Mouse (Mus musculus): ENCODE results near the gene Camp. TPM values are rescaled to one million over a fixed set of nuclear protein-coding genes. Genes with fewer than 3 reads are reported as not detected.
A peak's percentile ranks its signal among the peaks of the same experiment; 100 is the strongest.

Gene Camp
- 0.74 and 1.5 TPM in 2 replicates for polyA plus RNA-seq (2015; fragmentation: Nextera tagmentation; extraction: Ambion mirVana)

DNA sequence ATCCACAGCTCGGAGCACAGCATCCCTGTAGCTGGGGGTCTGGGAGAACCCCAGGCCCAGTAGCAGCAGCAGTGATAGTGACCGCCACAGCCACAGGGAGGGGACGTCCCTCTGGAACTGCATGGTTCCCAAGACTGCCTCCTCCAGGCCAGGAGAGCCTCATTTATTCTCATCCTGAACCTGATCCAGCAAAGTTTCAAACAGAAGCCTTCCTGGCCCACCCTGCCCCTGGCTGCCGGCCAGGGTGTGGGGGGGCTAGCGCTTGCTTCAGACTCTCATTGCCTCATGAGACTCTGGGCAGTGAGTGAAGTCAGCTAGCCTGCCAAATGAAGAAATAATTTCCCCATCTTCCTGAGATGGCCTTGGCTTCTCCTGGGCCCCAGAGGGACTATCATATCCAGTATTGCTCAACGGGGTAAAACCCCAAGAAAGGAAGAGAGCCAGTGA, at the start of gene Camp:
Gene Camp, minus strand, starts transcription at position 306 of the 447 bp plus-strand sequence.
- no peak within 1 kb of the TSS for H3K4me2 ChIP-seq
- ATAC-seq (ENCODE audit: extremely low read depth, insufficient number of reproducible peaks, low FRiP score, low TSS enrichment): peak; percentile 54; the same call in 1 of the 2 replicates
- no peak within 1 kb of the TSS for H3K27ac ChIP-seq (replicated peaks)
- H3K36me3 ChIP-seq: peaks cover 12% of the 10 kb centered on the region
- no peak within 1 kb of the TSS for H3K9ac ChIP-seq
- no peaks in the 10 kb centered on the region for H3K27me3 ChIP-seq (replicated peaks)
- 48% methylated on average over 6 of the region's 6 CpGs for WGBS
- peaks cover 8% of the 10 kb centered on the region; the same call in 1 of the 2 replicates for H3K4me1 ChIP-seq
- no peak within 1 kb of the TSS for H3K4me3 ChIP-seq
- no peaks in the 10 kb centered on the region for H3K9me3 ChIP-seq

DNA sequence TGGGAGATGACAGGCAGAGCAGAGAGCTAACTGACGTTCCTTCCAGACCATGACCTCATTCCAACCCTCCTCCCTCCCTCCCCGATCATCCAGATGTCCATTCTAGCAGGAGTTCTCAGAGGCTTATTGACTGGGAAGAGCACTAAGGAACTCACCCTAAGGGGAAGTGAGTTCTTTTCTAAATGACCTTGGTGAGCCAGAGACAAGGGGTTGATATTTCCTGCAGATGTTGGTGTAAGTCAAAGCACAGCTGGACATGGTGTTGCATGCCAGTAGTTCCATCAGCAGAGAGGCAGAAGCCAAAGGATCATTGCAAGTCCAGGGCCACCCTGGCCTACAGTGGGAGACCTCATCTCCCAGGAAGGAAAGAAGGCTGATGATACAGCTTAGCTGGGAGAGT, 48.6 kb upstream of the Camp start:
- H3K4me2 ChIP-seq: no peak overlapping the region
- H3K27me3 ChIP-seq (replicated peaks): no peaks in the 10 kb centered on the region
- H3K4me1 ChIP-seq: peaks cover 28% of the 10 kb centered on the region
- ATAC-seq (ENCODE audit: extremely low read depth, insufficient number of reproducible peaks, low FRiP score, low TSS enrichment): no peak
- no peaks in the 10 kb centered on the region for H3K9me3 ChIP-seq
- no peak overlapping the region for H3K9ac ChIP-seq
- H3K36me3 ChIP-seq: peaks cover 25% of the 10 kb centered on the region
- H3K4me3 ChIP-seq: no peak overlapping the region
- no peak overlapping the region for H3K27ac ChIP-seq (replicated peaks)
- 30% methylated on average over 2 of the region's 2 CpGs for WGBS

DNA sequence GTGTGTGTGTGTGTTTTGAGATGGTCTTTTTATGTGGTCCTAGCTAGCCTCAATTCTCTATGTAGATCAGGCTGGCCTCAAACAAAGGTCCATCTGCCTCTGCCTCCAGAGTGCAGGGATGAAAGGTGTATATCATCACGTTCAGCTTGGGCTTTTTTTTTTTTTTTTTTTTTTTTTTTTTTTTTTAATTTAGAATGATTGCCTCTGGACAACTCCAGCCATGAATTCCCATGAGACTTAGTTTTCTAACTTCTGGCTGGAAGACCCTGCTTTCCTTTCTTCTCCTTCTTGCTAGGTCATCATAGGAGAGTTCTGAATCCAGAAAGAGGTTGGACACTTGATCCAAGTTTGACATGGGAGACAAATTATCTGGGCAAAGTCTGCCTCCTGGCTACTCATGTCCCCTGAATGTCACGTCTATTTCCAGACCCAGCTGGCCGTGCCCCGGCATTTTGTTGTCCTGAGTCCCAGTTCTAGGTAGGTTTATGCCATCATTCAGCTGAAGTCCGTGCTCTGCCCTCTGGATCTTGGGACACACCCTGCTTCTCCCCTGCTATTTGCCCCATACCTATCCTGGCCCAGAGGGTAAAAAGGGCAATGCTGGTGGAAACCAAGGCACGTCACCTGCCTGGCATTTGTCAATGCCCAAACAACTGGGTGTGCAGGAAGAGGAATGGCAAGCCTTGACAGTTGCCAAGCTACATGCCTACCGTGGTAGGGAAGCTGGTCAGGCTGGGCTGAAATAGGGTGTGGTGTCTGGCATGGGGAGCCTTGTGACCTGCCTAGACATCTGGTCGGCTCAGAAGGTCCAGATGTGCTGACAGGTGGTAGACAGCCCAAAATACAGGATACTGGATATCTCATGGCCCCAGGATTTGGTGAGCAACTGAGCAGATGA, 47.1 kb upstream of the Camp start:
- no peak overlapping the region for H3K4me3 ChIP-seq
- H3K9me3 ChIP-seq: no peaks in the 10 kb centered on the region
- H3K4me1 ChIP-seq: peaks cover 30% of the 10 kb centered on the region
- H3K4me2 ChIP-seq: no peak overlapping the region
- no peak overlapping the region for H3K9ac ChIP-seq
- no peak overlapping the region for H3K27ac ChIP-seq (replicated peaks)
- no peaks in the 10 kb centered on the region for H3K27me3 ChIP-seq (replicated peaks)
- 73% methylated on average over 8 of the region's 8 CpGs for WGBS
- H3K36me3 ChIP-seq: peaks cover 40% of the 10 kb centered on the region
- ATAC-seq (ENCODE audit: extremely low read depth, insufficient number of reproducible peaks, low FRiP score, low TSS enrichment): no peak

DNA sequence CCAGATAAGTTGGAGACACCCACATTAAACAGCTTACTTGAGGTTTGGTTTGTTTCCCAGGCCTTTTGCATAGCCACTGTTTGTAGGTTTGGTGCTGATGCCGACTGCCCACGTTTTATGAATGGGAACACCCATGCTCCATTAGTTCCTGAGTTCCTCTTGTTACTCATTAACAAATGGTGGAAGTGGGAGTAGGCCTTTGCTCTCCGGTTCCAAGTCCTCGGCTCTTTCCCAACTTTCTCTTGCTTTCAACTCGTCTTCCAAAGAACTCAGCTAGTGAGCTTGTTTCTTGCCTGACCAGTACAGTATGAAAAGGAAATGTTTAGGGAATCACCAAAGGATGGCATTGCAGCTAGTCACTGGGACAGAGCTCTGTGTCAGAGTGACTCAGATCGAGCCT, 46.2 kb upstream of the Camp start:
- peaks cover 30% of the 10 kb centered on the region for H3K4me1 ChIP-seq
- H3K9ac ChIP-seq: no peak overlapping the region
- peaks cover 49% of the 10 kb centered on the region for H3K36me3 ChIP-seq
- H3K4me3 ChIP-seq: no peak overlapping the region
- no peaks in the 10 kb centered on the region for H3K27me3 ChIP-seq (replicated peaks)
- no peaks in the 10 kb centered on the region for H3K9me3 ChIP-seq
- no peak overlapping the region for H3K27ac ChIP-seq (replicated peaks)
- H3K4me2 ChIP-seq: no peak overlapping the region
- no peak for ATAC-seq (ENCODE audit: extremely low read depth, insufficient number of reproducible peaks, low FRiP score, low TSS enrichment)
- WGBS: 87% methylated on average over 6 of the region's 6 CpGs

DNA sequence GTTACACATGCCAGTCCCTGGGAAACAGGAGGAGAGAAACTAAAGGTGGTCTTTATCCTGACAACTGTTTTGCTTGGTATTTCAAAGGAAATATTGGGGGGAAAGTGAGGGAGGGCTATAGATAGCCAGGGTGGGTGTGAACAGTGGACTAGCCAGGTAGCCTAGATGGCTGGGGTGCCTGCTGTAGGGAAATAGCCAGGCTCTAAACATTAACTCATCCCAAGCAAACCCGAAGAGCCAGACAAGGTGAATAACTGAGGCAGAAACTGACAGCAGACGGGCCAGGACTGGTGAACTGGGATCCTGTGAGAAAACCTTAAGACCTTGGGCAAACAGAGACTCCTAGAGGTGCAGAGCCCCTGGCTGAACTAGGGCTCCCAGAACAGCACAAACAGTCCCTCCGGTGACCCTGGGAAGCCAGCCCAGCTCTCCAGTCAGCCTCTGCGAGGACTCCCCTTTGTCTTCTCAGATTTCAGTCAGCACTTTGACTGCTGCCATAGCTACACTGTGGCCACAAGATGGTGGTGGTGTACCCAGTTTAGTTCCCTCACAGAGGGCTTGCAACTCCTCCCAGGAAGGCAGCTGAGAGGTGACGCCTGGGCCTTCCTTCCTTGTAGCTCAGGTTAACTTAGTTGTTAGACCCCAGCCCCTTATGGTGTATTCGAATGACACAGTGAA, 45.1 kb upstream of the Camp start:
- H3K4me3 ChIP-seq: no peak overlapping the region
- H3K4me2 ChIP-seq: no peak overlapping the region
- H3K27ac ChIP-seq (replicated peaks): peak overlapping the region; percentile 67
- H3K36me3 ChIP-seq: peaks cover 60% of the 10 kb centered on the region
- no peaks in the 10 kb centered on the region for H3K27me3 ChIP-seq (replicated peaks)
- H3K4me1 ChIP-seq: peaks cover 25% of the 10 kb centered on the region
- ATAC-seq (ENCODE audit: extremely low read depth, insufficient number of reproducible peaks, low FRiP score, low TSS enrichment): no peak
- peak overlapping the region; percentile 65 for H3K9ac ChIP-seq
- H3K9me3 ChIP-seq: no peaks in the 10 kb centered on the region
- WGBS: 29% methylated on average over 6 of the region's 6 CpGs

DNA sequence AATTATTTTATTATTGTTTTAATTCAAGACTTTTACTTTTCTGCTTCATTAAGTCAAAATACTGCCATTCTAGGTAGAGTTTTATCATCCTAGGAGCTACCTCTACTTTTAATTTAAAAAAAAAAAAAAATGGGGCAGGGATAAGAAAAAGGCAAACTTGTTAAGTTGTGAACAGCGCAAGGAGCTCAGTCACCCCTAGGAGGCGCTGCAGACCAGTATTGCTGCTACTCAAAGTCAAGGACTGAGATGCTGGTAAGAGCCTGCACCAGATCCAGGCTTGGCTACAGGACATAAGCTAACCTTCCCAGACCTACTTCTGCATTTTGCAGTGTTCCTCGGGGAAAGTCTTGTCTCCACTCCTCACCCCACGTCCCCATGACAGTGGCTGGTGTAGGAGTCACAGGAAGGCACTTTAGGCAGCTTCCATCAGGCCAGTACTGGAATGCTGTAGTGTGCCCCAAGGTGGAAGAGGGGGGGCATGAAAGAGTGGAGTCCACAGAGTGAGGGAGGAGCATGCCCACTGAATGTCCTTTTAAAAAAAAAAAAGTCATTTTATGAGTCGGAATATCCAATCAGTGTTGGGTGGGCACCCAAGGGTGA, 43.3 kb upstream of the Camp start:
- peaks cover 78% of the 10 kb centered on the region for H3K36me3 ChIP-seq
- no peaks in the 10 kb centered on the region for H3K27me3 ChIP-seq (replicated peaks)
- H3K9me3 ChIP-seq: no peaks in the 10 kb centered on the region
- no peak overlapping the region for H3K9ac ChIP-seq
- H3K4me2 ChIP-seq: no peak overlapping the region
- no peak overlapping the region for H3K27ac ChIP-seq (replicated peaks)
- WGBS: 60% methylated on average over 5 of the region's 5 CpGs
- ATAC-seq (ENCODE audit: extremely low read depth, insufficient number of reproducible peaks, low FRiP score, low TSS enrichment): no peak
- H3K4me1 ChIP-seq: peaks cover 18% of the 10 kb centered on the region
- H3K4me3 ChIP-seq: no peak overlapping the region

DNA sequence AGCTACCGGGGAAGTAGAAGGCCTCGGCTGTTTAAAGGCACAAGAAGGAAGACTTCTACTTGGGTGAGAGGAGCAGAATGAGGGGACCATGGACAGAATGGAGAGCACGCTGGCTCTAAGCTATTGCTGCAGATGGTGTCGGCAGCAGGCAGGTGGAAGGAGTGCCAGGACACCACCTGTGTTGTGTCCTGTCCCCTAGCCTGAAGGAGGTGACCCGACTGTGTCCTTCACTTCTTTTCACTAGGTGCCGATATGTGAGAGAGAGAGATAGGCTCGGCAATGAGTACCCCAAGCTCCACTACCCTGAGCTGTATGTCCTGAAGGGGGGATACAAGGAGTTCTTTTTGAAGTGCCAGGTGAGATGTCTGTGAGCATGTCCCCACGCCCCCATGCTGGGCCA, 42.1 kb upstream of the Camp start:
- Histone ChIP-seq H3K27me3 (replicated peaks) (no peaks in the 10 kb centered on the region), H3K9ac (no peak overlapping the region), H3K4me1 (peaks cover 16% of the 10 kb centered on the region), H3K4me3 (no peak overlapping the region), H3K4me2 (no peak overlapping the region), H3K27ac (replicated peaks) (no peak overlapping the region), H3K36me3 (peaks cover 86% of the 10 kb centered on the region), H3K9me3 (no peaks in the 10 kb centered on the region)
- 81% methylated on average over 8 of the region's 8 CpGs for WGBS
- no peak for ATAC-seq (ENCODE audit: extremely low read depth, insufficient number of reproducible peaks, low FRiP score, low TSS enrichment)

DNA sequence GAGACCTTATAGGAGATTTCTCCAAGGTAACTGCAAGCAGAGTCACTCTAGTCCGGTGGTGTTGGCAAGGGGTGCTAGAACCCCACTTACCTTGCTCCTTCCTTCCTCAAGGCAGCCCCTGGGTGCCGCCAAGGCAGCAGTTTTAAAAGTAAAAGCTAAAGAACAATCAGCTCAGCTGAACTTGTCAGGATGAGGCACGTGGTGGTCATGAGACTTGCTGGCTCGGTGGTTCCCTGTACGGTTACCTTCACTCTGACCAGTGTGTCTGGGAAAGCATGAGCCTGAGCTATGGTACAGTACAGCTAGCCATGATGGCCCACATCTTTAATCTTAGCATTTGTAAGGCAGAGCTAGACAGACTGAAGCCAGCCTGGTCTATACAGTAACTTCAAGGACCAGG, 37.9 kb upstream of the Camp start:
- no peaks in the 10 kb centered on the region for H3K9me3 ChIP-seq
- H3K27ac ChIP-seq (replicated peaks): no peak overlapping the region
- peaks cover 99% of the 10 kb centered on the region for H3K36me3 ChIP-seq
- peaks cover 10% of the 10 kb centered on the region; the same call in 1 of the 2 replicates for H3K4me1 ChIP-seq
- H3K4me3 ChIP-seq: no peak overlapping the region
- no peak for ATAC-seq (ENCODE audit: extremely low read depth, insufficient number of reproducible peaks, low FRiP score, low TSS enrichment)
- 87% methylated on average over 5 of the region's 5 CpGs for WGBS
- no peak overlapping the region for H3K4me2 ChIP-seq
- H3K9ac ChIP-seq: no peak overlapping the region
- H3K27me3 ChIP-seq (replicated peaks): no peaks in the 10 kb centered on the region

DNA sequence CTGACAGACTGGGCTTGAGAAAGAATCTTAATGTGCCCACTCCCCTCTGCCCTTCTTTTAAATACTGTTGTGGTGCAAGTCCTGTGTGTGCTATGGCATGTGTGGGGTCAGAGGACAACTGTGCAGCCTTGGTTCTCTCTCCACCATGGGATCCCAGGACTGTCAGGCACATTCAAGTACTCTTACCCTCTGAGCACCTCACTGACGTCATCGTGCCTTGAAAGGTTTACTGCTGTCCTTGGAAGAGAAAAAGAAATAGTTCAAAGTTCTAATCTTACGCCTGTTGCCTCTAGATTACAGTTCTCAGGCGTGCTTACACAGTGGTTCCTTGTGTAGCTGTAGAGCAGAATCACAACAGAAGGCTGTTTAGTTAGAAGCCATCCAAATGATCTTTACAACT, 36.8 kb upstream of the Camp start:
- no peaks in the 10 kb centered on the region for H3K27me3 ChIP-seq (replicated peaks)
- no peaks in the 10 kb centered on the region for H3K9me3 ChIP-seq
- H3K27ac ChIP-seq (replicated peaks): no peak overlapping the region
- no peak overlapping the region for H3K4me2 ChIP-seq
- peaks cover 99% of the 10 kb centered on the region for H3K36me3 ChIP-seq
- 70% methylated on average over 4 of the region's 4 CpGs for whole genome bisulfite sequencing
- no peak overlapping the region for H3K9ac ChIP-seq
- no peak for ATAC-seq (ENCODE audit: extremely low read depth, insufficient number of reproducible peaks, low FRiP score, low TSS enrichment)
- no peak overlapping the region for H3K4me3 ChIP-seq
- H3K4me1 ChIP-seq: peaks cover 10% of the 10 kb centered on the region; the same call in 1 of the 2 replicates

DNA sequence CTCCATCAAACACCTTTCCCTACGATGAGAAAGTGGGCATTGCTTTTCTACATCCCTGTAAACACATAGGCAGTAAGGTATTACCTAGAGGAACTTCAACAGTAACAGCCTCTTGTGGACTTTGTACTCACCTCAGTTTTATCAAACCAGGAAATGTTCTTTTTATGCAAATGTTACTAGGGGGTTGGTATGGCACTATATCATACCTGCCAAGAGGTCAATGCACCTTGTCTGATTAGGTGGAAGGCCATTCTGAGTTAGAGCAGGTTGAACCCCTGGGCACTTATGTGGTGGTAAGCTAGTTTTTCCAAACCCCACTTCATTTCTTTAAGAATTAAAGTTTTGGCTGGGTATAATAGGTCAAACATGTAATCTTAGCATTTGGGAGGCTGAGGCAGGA, 29.9 kb upstream of the Camp start:
- Histone ChIP-seq H3K4me3 (no peak overlapping the region), H3K4me1 (peaks cover 20% of the 10 kb centered on the region), H3K36me3 (peaks cover 71% of the 10 kb centered on the region), H3K9ac (no peak overlapping the region), H3K27ac (replicated peaks) (no peak overlapping the region), H3K4me2 (no peak overlapping the region), H3K9me3 (no peaks in the 10 kb centered on the region), H3K27me3 (replicated peaks) (no peaks in the 10 kb centered on the region)
- 87% methylated on average over 1 of the region's 1 CpGs for WGBS
- ATAC-seq (ENCODE audit: extremely low read depth, insufficient number of reproducible peaks, low FRiP score, low TSS enrichment): no peak

DNA sequence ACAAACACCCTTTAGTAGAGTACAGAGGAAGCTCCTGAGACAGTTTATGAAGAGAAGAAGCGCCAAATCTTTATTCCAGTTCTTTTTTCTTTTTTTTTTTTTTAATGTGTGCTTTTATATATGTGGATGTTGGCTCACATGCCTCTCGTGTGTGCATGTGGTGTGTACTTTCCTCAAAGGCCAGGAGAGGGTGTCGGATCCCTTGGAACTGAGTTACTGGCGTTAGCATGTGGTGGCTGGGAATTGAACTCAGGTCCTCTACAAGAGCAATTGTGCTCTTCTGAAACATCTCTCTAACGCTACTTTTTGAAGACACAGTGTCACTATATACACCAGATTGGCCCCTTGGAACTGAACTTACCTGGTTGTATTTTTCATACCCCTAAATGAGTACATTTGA, 28.2 kb upstream of the Camp start:
- WGBS: 81% methylated on average over 5 of the region's 5 CpGs
- peak overlapping the region; percentile 82 for H3K4me2 ChIP-seq
- ATAC-seq (ENCODE audit: extremely low read depth, insufficient number of reproducible peaks, low FRiP score, low TSS enrichment): no peak
- no peak overlapping the region for H3K9ac ChIP-seq
- peaks cover 20% of the 10 kb centered on the region for H3K4me1 ChIP-seq
- no peaks in the 10 kb centered on the region for H3K27me3 ChIP-seq (replicated peaks)
- peaks cover 54% of the 10 kb centered on the region for H3K36me3 ChIP-seq
- no peaks in the 10 kb centered on the region for H3K9me3 ChIP-seq
- peak overlapping the region; percentile 99 for H3K4me3 ChIP-seq
- H3K27ac ChIP-seq (replicated peaks): no peak overlapping the region

Data from heart, embryonic 13.5 days (tissue).